Mouse (Mus musculus) forebrain, embryonic 13.5 days (tissue): ENCODE results near the gene Mrps23. TPM values are rescaled to one million over a fixed set of nuclear protein-coding genes. Genes with fewer than 3 reads are reported as not detected.

ENCODE experiments used
- ATAC-seq: fragments of 200-750 bp; cut with Nextera tagmentation; 2 replicates; pipeline ENCODE4 v1.8.0; 2017
- H3K27ac ChIP-seq: fragments of 300-500 bp; sonication (generic); 2 replicates; pipeline ENCODE4 v1.5.1; 2015; ENCODE audit warnings: inconsistent platforms, mild to moderate bottlenecking, moderate library complexity
- H3K27me3 ChIP-seq: fragments of 300-500 bp; sonication (generic); 2 replicates; pipeline ENCODE4 v1.6.1; 2015; ENCODE audit warnings: mild to moderate bottlenecking, inconsistent platforms
- H3K36me3 ChIP-seq: fragments of 300-500 bp; sonication (generic); 2 replicates; pipeline ENCODE4 v1.6.1; 2015; ENCODE audit warnings: mild to moderate bottlenecking, inconsistent platforms; ENCODE audit not compliant: poor library complexity, severe bottlenecking
- H3K4me1 ChIP-seq: fragments of 300-500 bp; sonication (generic); 2 replicates; pipeline ENCODE4 v1.6.1; 2015; ENCODE audit warnings: inconsistent platforms
- H3K4me2 ChIP-seq: fragments of 300-500 bp; sonication (generic); 2 replicates; pipeline ENCODE4 v1.6.1; 2015; ENCODE audit warnings: inconsistent platforms, mild to moderate bottlenecking, moderate library complexity
- H3K4me3 ChIP-seq: fragments of 300-500 bp; sonication (generic); 2 replicates; pipeline ENCODE4 v1.5.1; 2015; ENCODE audit warnings: mild to moderate bottlenecking, inconsistent platforms
- H3K9ac ChIP-seq: fragments of 300-500 bp; sonication (generic); 2 replicates; pipeline ENCODE4 v1.6.1; 2015; ENCODE audit warnings: mild to moderate bottlenecking, inconsistent platforms
- H3K9me3 ChIP-seq: fragments of 300-500 bp; sonication (generic); replicated peaks from 2 replicates; pipeline ENCODE4 v1.6.1; 2016; ENCODE audit warnings: inconsistent platforms
- WGBS: fragments of 180-500 bp; shearing (Covaris S2); methylation state at CpG from one replicate; pipeline ENCODE4 v1.1.7; 2015; 5-methylcytosine and 5-hydroxymethylcytosine counted together
- polyA plus RNA-seq: library from polyadenylated mRNA; unstranded; fragments of >200 nt; fragmentation: Nextera tagmentation; extraction: Ambion mirVana; gene quantifications from 2 replicates; pipeline ENCODE4 v1.2.1, GENCODE M21; 2015

Mrps23 gene
- polyA plus RNA-seq, 1 experiment from 2014 or later: 70.9 TPM

- H3K4me2 ChIP-seq: no peak overlapping the region
- H3K9ac ChIP-seq: no peak overlapping the region; the same call in 1 of the 2 replicates
- H3K27ac ChIP-seq: peak overlapping the region; percentile 35; the same call in 1 of the 2 replicates
- WGBS: 84% methylated on average over 7 of the region's 7 CpGs
- H3K4me1 ChIP-seq: peaks cover 62% of the 10 kb centered on the region
- H3K4me3 ChIP-seq: no peak overlapping the region
- no peaks in the 10 kb centered on the region for H3K9me3 ChIP-seq
- no peaks in the 10 kb centered on the region for H3K36me3 ChIP-seq
- no peaks in the 10 kb centered on the region for H3K27me3 ChIP-seq
- ATAC-seq: no peak
These were observed 39.9 kb upstream of the Mrps23 start for GRCm38 (mm10) chr11:88164213-88164723.

GRCm38 (mm10) chr11:88164801-88165377 lies 39.3 kb upstream of the Mrps23 start:
- Histone ChIP-seq H3K4me2 (no peak overlapping the region), H3K9me3 (no peaks in the 10 kb centered on the region), H3K36me3 (no peaks in the 10 kb centered on the region), H3K4me1 (peaks cover 63% of the 10 kb centered on the region), H3K4me3 (no peak overlapping the region), H3K27me3 (peaks cover 4% of the 10 kb centered on the region; the same call in 1 of the 2 replicates), H3K27ac (peak overlapping the region; percentile 35; the same call in 1 of the 2 replicates), H3K9ac (no peak overlapping the region; the same call in 1 of the 2 replicates)
- ATAC-seq: no peak
- WGBS: 50% methylated on average over 15 of the region's 15 CpGs

- ATAC-seq: no peak
- Histone ChIP-seq H3K9me3 (no peaks in the 10 kb centered on the region), H3K4me3 (no peak overlapping the region), H3K36me3 (no peaks in the 10 kb centered on the region), H3K4me1 (peaks cover 56% of the 10 kb centered on the region), H3K27ac (peak overlapping the region; percentile 10; the same call in 1 of the 2 replicates), H3K27me3 (peaks cover 6% of the 10 kb centered on the region; the same call in 1 of the 2 replicates), H3K9ac (no peak overlapping the region; the same call in 1 of the 2 replicates), H3K4me2 (no peak overlapping the region)
- 80% methylated on average over 10 of the region's 10 CpGs for WGBS
These were observed 38.4 kb upstream of the Mrps23 start for GRCm38 (mm10) chr11:88165683-88166364.

GRCm38 (mm10) chr11:88166471-88166870 lies 37.7 kb upstream of the Mrps23 start:
- Histone ChIP-seq H3K4me1 (peaks cover 49% of the 10 kb centered on the region), H3K36me3 (no peaks in the 10 kb centered on the region), H3K9me3 (no peaks in the 10 kb centered on the region), H3K4me2 (no peak overlapping the region), H3K27me3 (peaks cover 6% of the 10 kb centered on the region; the same call in 1 of the 2 replicates), H3K4me3 (no peak overlapping the region), H3K27ac (peak overlapping the region; percentile 10; the same call in 1 of the 2 replicates), H3K9ac (no peak overlapping the region)
- no peak for ATAC-seq
- 86% methylated on average over 7 of the region's 7 CpGs for WGBS

GRCm38 (mm10) chr11:88168611-88169010 lies 35.6 kb upstream of the Mrps23 start:
- Histone ChIP-seq H3K27me3 (peaks cover 6% of the 10 kb centered on the region; the same call in 1 of the 2 replicates), H3K27ac (no peak overlapping the region; the same call in 1 of the 2 replicates), H3K9ac (no peak overlapping the region), H3K4me3 (no peak overlapping the region), H3K9me3 (no peaks in the 10 kb centered on the region), H3K4me1 (peaks cover 61% of the 10 kb centered on the region), H3K4me2 (no peak overlapping the region), H3K36me3 (0 out of 2 replicates have a peak, but pooled peaks cover 7% of the 10 kb centered on the region)
- ATAC-seq: peak; percentile 38; the same call in 1 of the 2 replicates
- 20% methylated on average over 3 of the region's 3 CpGs for WGBS

- H3K4me3 ChIP-seq: no peak overlapping the region
- H3K27ac ChIP-seq: no peak overlapping the region
- ATAC-seq: no peak
- H3K4me1 ChIP-seq: peaks cover 62% of the 10 kb centered on the region
- 0 out of 2 replicates have a peak overlapping the region, but pooled peaks have one; percentile 6 for H3K9ac ChIP-seq
- 24% methylated on average over 32 of the region's 32 CpGs for WGBS
- H3K4me2 ChIP-seq: no peak overlapping the region
- H3K36me3 ChIP-seq: 0 out of 2 replicates have a peak, but pooled peaks cover 7% of the 10 kb centered on the region
- H3K9me3 ChIP-seq: no peaks in the 10 kb centered on the region
- peaks cover 6% of the 10 kb centered on the region; the same call in 1 of the 2 replicates for H3K27me3 ChIP-seq
These were observed 34.6 kb upstream of the Mrps23 start for GRCm38 (mm10) chr11:88169531-88170040.

- ATAC-seq: no peak
- Histone ChIP-seq H3K27me3 (peaks cover 6% of the 10 kb centered on the region; the same call in 1 of the 2 replicates), H3K4me2 (no peak overlapping the region), H3K9me3 (no peaks in the 10 kb centered on the region), H3K9ac (no peak overlapping the region), H3K36me3 (0 out of 2 replicates have a peak, but pooled peaks cover 7% of the 10 kb centered on the region), H3K4me1 (peaks cover 52% of the 10 kb centered on the region), H3K4me3 (no peak overlapping the region), H3K27ac (no peak overlapping the region)
- 40% methylated on average over 3 of the region's 3 CpGs for WGBS
These were observed 33.6 kb upstream of the Mrps23 start for GRCm38 (mm10) chr11:88170606-88171005.

GRCm38 (mm10) chr11:88171876-88172442 lies 32.2 kb upstream of the Mrps23 start:
- no peak for ATAC-seq
- H3K4me2 ChIP-seq: no peak overlapping the region
- H3K27ac ChIP-seq: peak overlapping the region; percentile 14; the same call in 1 of the 2 replicates
- no peaks in the 10 kb centered on the region for H3K9me3 ChIP-seq
- peaks cover 42% of the 10 kb centered on the region for H3K4me1 ChIP-seq
- H3K36me3 ChIP-seq: 0 out of 2 replicates have a peak, but pooled peaks cover 9% of the 10 kb centered on the region
- H3K27me3 ChIP-seq: peaks cover 6% of the 10 kb centered on the region; the same call in 1 of the 2 replicates
- WGBS: 71% methylated on average over 15 of the region's 15 CpGs
- no peak overlapping the region for H3K9ac ChIP-seq
- H3K4me3 ChIP-seq: no peak overlapping the region

GRCm38 (mm10) chr11:88172601-88173325 lies 31.4 kb upstream of the Mrps23 start:
- Histone ChIP-seq H3K36me3 (peaks cover 17% of the 10 kb centered on the region), H3K9me3 (no peaks in the 10 kb centered on the region), H3K4me3 (no peak overlapping the region), H3K4me1 (peaks cover 42% of the 10 kb centered on the region), H3K4me2 (no peak overlapping the region), H3K9ac (peak overlapping the region; percentile 43), H3K27me3 (peaks cover 6% of the 10 kb centered on the region; the same call in 1 of the 2 replicates), H3K27ac (no peak overlapping the region)
- ATAC-seq: no peak
- WGBS: 41% methylated on average over 10 of the region's 10 CpGs

GRCm38 (mm10) chr11:88173386-88174025 lies 30.7 kb upstream of the Mrps23 start:
- H3K9ac ChIP-seq: no peak overlapping the region
- H3K27ac ChIP-seq: no peak overlapping the region
- H3K27me3 ChIP-seq: peaks cover 6% of the 10 kb centered on the region; the same call in 1 of the 2 replicates
- 36% methylated on average over 9 of the region's 9 CpGs for WGBS
- H3K4me3 ChIP-seq: no peak overlapping the region
- H3K4me1 ChIP-seq: peaks cover 35% of the 10 kb centered on the region
- no peak for ATAC-seq
- H3K9me3 ChIP-seq: no peaks in the 10 kb centered on the region
- peaks cover 25% of the 10 kb centered on the region for H3K36me3 ChIP-seq
- H3K4me2 ChIP-seq: no peak overlapping the region
